Mouse (Mus musculus): ENCODE data around the gene Mtmr11.

The Mtmr11 gene

DNA sequence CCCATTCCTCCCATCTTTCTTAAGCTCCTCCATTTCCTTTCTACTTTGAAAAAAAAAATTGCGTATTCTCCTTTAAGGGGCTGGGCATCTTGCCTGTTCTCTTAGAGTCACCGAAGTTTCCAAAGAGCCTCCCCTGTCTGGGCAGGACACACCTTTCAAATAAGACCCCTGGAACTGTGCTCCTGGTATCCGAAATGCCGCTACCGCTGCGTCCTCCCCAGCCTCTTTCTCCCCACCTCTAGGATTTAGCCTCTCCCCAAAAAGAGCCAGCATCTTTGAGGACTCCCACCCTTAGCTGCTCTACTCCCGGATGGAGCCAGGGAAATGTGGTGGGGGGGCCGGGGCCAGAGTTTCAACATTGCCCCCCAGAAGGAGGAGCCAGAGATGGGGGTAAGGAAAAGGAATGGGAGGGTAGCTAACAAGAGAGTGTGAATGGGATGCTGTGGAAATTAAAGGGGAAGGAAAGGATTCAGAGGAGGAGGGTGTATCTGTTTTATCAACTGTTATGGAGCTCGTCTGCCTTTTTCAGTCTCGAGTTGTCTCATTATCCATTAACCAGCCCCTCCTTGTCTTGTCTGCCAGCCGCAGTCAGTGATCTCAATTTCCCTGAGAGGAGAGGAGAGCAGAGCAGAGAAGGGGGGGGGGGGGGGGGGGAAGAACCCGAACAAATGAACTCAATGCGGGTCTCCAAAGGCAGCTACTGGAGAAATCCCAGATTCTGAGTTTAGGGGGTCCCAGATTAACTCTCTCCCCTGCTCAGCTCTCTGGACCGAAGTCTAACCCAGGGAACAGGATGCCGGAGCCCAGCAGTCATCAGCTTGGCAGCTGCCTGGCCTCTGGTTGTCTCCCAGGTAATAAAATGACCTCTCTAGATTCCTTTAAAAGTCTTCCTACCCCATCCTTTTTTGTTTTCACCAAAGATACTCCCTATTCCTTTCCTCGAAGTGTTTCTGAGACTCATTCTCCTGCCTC lies at the start of gene Mtmr11:
Mtmr11 (plus strand) TSS at position 136 of the 972 bp plus-strand sequence.
- DNase-seq: no peak

- no peak for DNase-seq
Measured at GRCm38 (mm10) chr3:96113251-96113650, 48.6 kb upstream of the Mtmr11 start.

DNA sequence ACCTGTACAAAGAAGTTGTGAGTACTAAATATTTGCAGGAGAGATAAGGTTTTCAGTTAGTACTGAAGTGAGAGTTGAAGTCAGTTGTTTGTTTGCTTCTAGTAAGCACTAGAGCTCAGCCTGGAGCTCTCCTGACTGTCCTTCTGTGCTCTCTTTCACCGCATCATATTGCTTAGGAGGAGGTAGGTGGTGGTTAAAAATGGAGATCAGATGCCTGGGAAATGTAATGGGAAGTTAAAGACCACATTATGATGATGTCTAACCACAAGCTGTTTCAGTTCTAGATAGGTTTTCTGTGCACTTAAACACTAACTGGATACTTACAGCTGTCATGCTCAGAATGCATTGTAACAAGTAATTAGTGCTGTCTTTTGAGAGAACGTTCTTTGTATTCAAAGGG lies 43.7 kb upstream of the Mtmr11 start:
- DNase-seq: no peak

- no peak for DNase-seq
Measured at GRCm38 (mm10) chr3:96118702-96119101, 43.1 kb upstream of the Mtmr11 start.

- no peak for DNase-seq
Measured at GRCm38 (mm10) chr3:96124235-96124634, 37.6 kb upstream of the Mtmr11 start.

GRCm38 (mm10) chr3:96128128-96128527 lies 33.7 kb upstream of the Mtmr11 start:
- no peak for DNase-seq

DNA sequence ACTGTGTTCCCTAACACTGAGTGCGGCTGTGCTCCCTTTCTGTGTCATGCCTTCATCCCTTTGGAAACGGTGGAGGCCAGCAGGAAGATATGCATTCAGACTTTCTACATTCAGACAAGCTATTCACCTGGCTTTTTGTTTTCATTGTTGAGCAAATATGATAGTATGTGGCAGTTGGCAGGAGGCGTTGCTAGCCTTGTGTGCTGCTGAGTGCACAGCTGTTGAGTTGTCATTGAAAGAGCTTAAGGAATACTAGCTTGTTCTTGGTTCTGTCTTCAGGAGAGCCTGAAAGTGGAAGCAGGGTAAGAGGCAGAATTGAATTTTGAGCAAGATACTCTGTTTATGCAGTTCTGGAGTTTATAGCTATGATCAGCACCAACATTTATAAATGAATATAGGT lies 29.3 kb upstream of the Mtmr11 start:
- DNase-seq: no peak

DNA sequence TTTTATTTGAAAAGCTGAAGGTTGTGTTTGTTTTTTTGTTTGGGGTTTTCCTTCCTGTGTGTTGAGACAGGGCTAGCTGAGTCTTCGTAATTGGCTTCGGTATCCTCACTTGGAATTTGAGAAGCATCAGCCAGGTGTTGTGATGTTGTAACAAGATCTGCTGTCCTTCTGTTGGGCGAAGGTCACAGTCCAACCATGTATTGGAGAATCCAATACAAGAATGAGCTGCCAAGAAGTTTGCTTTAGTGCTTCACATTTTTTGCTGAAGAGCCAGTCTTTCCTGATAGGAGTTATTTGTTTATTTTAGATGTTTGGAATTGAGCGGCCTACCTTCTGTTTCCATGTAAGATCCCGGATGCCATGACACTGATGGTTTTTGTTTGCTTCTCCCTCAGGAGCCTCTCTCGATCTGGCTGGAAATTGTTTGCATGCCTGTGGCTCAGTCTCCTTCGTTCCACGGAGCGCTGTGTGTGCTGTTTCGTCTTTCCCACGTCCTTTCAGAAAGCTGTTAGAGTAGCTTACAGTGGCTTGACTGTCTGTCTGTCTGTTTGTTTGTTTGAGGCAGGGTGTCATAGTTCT lies 28.4 kb upstream of the Mtmr11 start:
- no peak for DNase-seq

GRCm38 (mm10) chr3:96135011-96135410 lies 26.8 kb upstream of the Mtmr11 start:
- DNase-seq: no peak

- DNase-seq: no peak
Measured at GRCm38 (mm10) chr3:96147950-96148349, 13.9 kb upstream of the Mtmr11 start.

DNA sequence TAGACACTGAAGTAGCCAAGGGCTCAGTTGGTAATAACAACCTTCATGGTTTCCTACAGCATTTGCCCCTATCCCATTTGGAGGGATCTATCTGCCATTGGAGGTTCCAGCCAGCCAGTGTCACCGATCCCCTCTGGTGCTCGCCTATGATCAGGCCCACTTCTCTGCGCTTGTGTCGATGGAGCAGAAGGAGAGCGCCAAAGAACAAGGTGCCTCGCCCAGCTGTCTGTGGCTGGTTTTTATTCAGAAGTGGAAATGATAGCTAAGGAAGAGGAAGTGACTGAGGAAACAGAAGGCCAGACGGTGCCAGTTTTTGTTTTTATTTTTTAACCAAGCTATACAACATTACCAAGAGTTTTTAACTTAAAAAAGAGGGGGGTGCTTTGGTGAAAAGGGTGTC lies 10.0 kb upstream of the Mtmr11 start:
- DNase-seq: no peak

DNA sequence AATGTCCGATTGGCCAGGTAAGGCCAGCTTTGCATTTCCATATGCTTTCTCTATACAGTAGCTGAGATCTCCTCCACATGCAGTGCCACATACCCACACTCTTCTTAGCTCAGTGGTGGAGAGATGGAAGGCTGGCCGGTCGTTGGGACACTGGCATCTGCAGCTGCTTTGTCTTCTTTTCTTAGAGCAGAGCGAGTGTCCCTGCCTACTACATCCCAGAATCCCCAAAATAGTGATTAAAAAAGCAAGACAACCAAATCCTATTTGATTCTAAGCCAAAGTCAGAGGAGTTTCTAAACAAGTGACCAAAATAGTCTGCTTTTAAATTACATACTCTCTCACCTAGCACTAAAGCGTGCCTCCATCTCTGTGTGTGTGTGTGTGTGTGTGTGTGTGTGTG lies 9.2 kb upstream of the Mtmr11 start:
- no peak for DNase-seq

GRCm38 (mm10) chr3:96155501-96155900 lies 6.3 kb upstream of the Mtmr11 start:
- DNase-seq: no peak

GRCm38 (mm10) chr3:96159820-96160219 lies 2.0 kb upstream of the Mtmr11 start:
- no peak for DNase-seq

GRCm38 (mm10) chr3:96160222-96160802 lies 1.5 kb upstream of the Mtmr11 start:
- no peak for DNase-seq

- no peak for DNase-seq
Measured at GRCm38 (mm10) chr3:96160803-96161516, 844 bp upstream of the Mtmr11 start.

GRCm38 (mm10) chr3:96163040-96163439 lies 1.2 kb downstream of the Mtmr11 start:
- no peak for DNase-seq

- no peak for DNase-seq
Measured at GRCm38 (mm10) chr3:96168466-96169158, 6.8 kb downstream of the Mtmr11 start.

- DNase-seq: no peak
Measured at GRCm38 (mm10) chr3:96170276-96170675, 8.5 kb downstream of the Mtmr11 start.

DNA sequence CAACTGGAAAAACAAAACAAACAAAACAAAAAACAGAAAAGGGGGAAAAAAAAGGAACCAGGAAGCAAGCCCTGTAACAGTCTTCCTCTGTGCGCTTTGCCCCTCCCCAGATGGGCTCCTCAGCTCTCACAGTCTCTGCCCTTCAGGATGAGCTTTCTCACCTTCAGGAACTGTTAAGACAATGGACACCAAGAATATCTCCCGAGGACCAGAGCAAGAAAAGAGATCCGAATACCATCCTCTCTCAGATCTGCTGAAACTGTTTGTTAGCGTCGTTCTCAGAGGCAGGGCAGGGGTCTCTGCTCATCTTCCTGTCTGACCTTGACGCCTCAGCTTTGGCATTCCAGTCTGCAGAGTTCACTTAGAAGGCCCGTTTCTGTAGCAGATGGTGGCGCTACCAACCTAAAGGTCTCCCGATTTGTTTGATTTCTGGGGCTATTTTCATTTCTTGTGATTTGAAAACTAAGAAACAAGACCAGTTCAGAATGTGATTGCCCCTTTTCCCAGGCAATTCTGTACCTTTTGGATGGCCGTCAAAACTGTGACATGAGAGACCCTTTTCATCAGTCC lies 9.3 kb downstream of the Mtmr11 start:
- no peak for DNase-seq

- no peak for DNase-seq
Measured at GRCm38 (mm10) chr3:96171583-96172196, 9.9 kb downstream of the Mtmr11 start.
